Mouse (Mus musculus): ENCODE data around the gene Aox3. TPM values are rescaled to one million over a fixed set of nuclear protein-coding genes. Genes with fewer than 3 reads are reported as not detected.

Gene Aox3
- total RNA-seq, 2 experiments from 2014 or later: 0.22 to 0.47 TPM

GRCm38 (mm10) chr1:58105685-58106084, 7.2 kb upstream of the Aox3 start:
- no peak for DNase-seq
- intact Hi-C loops (cut with DNase I): no loop called here

GRCm38 (mm10) chr1:58107066-58107465, 5.9 kb upstream of the Aox3 start:
- intact Hi-C loops (cut with DNase I): no loop called here
- DNase-seq: no peak

- DNase-seq: no peak
- intact Hi-C loops (cut with DNase I): no loop called here
Observed at GRCm38 (mm10) chr1:58110241-58110640, 2.7 kb upstream of the Aox3 start.

- no peak for DNase-seq
- intact Hi-C loops (cut with DNase I): no loop called here
Observed at GRCm38 (mm10) chr1:58111315-58111714, 1.6 kb upstream of the Aox3 start.

GRCm38 (mm10) chr1:58113441-58113840, 511 bp downstream of the Aox3 start:
- intact Hi-C loops (cut with DNase I): no loop called here
- DNase-seq: no peak

GRCm38 (mm10) chr1:58114021-58114560, 1.2 kb downstream of the Aox3 start:
- intact Hi-C loops (cut with DNase I): no loop called here
- no peak for DNase-seq

- no peak for DNase-seq
Observed at GRCm38 (mm10) chr1:58114666-58115375, 1.9 kb downstream of the Aox3 start.

GRCm38 (mm10) chr1:58118231-58118630, 5.3 kb downstream of the Aox3 start:
- no peak for DNase-seq
- intact Hi-C loops (cut with DNase I): no loop called here

More at GRCm38 (mm10) chr1:58114666-58115375, 1.9 kb downstream of the Aox3 start:
- intact Hi-C loops (cut with DNase I): no loop called here

- no peak for DNase-seq
- intact Hi-C loops (cut with DNase I): no loop called here
Observed at GRCm38 (mm10) chr1:58124901-58125300, 12.0 kb downstream of the Aox3 start.

- intact Hi-C loops (cut with DNase I): no loop called here
- DNase-seq: no peak
Observed at GRCm38 (mm10) chr1:58137891-58138290, 25.0 kb downstream of the Aox3 start.

GRCm38 (mm10) chr1:58138986-58139385, 26.1 kb downstream of the Aox3 start:
- DNase-seq: no peak
- intact Hi-C loops (cut with DNase I): no loop called here

- DNase-seq: no peak
- intact Hi-C loops (cut with DNase I): no loop called here
Observed at GRCm38 (mm10) chr1:58140607-58141006, 27.7 kb downstream of the Aox3 start.

GRCm38 (mm10) chr1:58144384-58145069, 31.6 kb downstream of the Aox3 start:
- peak; percentile 18 to 36 for DNase-seq
- intact Hi-C loops (cut with DNase I): loop anchor here (2.0 kb wide), 1 partner anchor 720 kb away; no protein-coding TSS in a partner anchor

GRCm38 (mm10) chr1:58146026-58146425, 33.1 kb downstream of the Aox3 start:
- intact Hi-C loops (cut with DNase I): no loop called here

GRCm38 (mm10) chr1:58147776-58148175, 34.8 kb downstream of the Aox3 start:
- intact Hi-C loops (cut with DNase I): no loop called here
- no peak for DNase-seq

More at GRCm38 (mm10) chr1:58146026-58146425, 33.1 kb downstream of the Aox3 start:
- no peak for DNase-seq

GRCm38 (mm10) chr1:58152247-58152646, 39.3 kb downstream of the Aox3 start:
- DNase-seq: no peak
- intact Hi-C loops (cut with DNase I): no loop called here

GRCm38 (mm10) chr1:58156747-58157146, 43.8 kb downstream of the Aox3 start:
- peak; percentile 33 to 68 for DNase-seq
- intact Hi-C loops (cut with DNase I): loop anchor here (1.0 to 2.0 kb wide), 2 partner anchors 115 to 140 kb away; no protein-coding TSS in a partner anchor

GRCm38 (mm10) chr1:58169893-58170292, 57.0 kb downstream of the Aox3 start:
- no peak for DNase-seq
- intact Hi-C loops (cut with DNase I): no loop called here

GRCm38 (mm10) chr1:58188514-58189175, 75.7 kb downstream of the Aox3 start:
- DNase-seq: no peak
- intact Hi-C loops (cut with DNase I): no loop called here

GRCm38 (mm10) chr1:58194317-58194716, 81.4 kb downstream of the Aox3 start:
- no peak for DNase-seq
- intact Hi-C loops (cut with DNase I): no loop called here

- peak in 1 of 2 experiments; percentile 9 for DNase-seq
- intact Hi-C loops (cut with DNase I): no loop called here
Observed at GRCm38 (mm10) chr1:58194988-58195387, 82.1 kb downstream of the Aox3 start.

Data from heart, postnatal 10 days (tissue).